Mouse (Mus musculus) splenic B cell, adult 2 months (primary cell): Measurements from ENCODE around the gene Olfr71.

Experiments used
- DNase-seq: peaks from one replicate; pipeline ENCODE4 v3.0.0-alpha.2; 2011; ENCODE audit warnings: low read depth, low spot score
- H3K27me3 ChIP-seq: 2 replicates; pipeline ENCODE4 v1.6.1; 2012; ENCODE audit warnings: mild to moderate bottlenecking, low read length, moderate library complexity, mixed read lengths; ENCODE audit not compliant: control insufficient read depth, poor library complexity, insufficient read depth, severe bottlenecking
- H3K36me3 ChIP-seq: 2 replicates; pipeline ENCODE4 v1.6.1; 2012; ENCODE audit warnings: mild to moderate bottlenecking, low read length, moderate library complexity, mixed read lengths; ENCODE audit not compliant: control insufficient read depth, poor library complexity, insufficient read depth, severe bottlenecking

The Olfr71 gene

DNA sequence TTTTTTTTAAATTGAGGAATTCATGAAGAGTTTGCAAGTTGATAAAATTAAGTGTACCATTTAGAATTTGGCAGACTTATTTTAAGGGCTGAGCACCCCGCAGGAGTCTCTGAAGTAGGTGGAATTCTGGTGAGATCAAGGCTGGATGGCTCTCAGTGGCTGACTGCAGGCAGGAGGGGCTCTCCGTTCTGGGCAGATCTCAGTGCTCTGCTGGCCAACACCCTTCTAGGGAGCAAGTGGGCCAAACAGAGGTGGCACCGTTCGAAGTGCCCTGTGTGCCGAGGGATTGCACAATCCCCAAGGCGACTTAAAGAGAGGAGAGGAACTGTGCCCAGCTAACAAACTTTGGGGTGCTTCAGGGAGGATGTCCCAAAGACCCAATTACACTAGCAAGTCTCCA is at the start of gene Olfr71:
Gene Olfr71 (minus strand): TSS at position 387 of the 400 bp plus-strand sequence.
- Histone ChIP-seq H3K27me3 (no peaks in the 10 kb centered on the region), H3K36me3 (no peaks in the 10 kb centered on the region)
- DNase-seq = no peak

DNA sequence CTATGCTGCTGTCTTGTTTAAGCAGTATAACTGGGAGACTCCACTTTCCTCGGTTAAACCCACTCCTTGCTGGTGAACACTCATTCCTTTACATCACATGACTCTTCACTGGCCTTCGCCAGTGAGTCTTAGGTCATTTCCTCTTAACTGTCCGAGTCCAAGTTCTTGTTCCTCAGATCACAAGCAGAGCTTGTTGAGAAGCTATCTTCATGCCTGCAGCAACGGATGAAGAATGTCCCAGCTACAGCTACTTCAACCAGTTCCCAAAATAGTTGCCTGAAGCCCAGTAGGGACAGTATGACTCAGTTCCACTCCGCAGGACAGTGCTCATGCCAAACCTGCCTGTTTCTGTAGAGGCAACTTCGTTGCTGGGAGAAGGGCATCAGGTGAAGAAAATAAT is 47.2 kb upstream of the Olfr71 start:
- Histone ChIP-seq H3K36me3 (no peaks in the 10 kb centered on the region), H3K27me3 (no peaks in the 10 kb centered on the region)
- no peak for DNase-seq

DNA sequence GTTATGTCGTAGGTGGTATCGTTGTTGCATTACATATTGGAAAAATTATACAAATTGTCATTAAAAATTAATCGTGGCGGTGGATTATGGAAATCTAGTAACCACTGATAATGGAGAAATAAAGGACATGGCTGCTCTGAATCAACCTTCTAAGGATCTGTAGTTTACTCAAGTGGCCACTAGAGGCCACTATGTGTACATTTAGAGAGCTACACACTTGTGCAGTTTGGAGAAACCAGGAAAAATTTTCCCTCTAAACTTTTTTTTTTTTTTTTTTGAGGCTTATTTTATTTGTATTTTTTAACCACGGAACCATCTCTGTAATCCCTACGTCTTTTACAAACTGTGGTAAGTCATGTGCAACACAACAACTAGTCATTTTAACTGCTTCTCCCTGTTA is 35.1 kb upstream of the Olfr71 start:
- no peaks in the 10 kb centered on the region for H3K27me3 ChIP-seq
- peak; percentile 26 for DNase-seq

DNA sequence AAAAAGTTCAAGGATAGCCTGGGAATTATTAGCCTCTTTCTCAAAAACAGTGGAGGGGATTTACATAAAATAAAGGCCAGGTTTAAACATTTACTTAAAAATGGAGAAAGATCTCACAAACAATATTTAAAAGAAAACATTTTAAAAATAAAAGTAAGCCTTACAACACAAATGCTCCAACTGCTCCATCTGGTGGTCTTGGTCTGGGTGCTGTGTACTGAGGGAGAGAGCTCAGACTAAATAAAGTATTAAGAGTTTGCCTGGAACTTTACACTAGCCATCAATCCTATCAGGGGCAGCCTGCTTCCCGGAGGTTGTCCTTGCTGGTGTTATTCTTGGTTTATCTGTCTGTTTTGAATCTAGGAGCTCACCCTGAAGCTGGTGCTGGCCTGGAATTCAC is 33.0 kb upstream of the Olfr71 start:
- H3K27me3 ChIP-seq = no peaks in the 10 kb centered on the region
- no peaks in the 10 kb centered on the region for H3K36me3 ChIP-seq
- no peak for DNase-seq

More for the DNA sequence above, 35.1 kb upstream of the Olfr71 start:
- H3K36me3 ChIP-seq = no peaks in the 10 kb centered on the region

DNA sequence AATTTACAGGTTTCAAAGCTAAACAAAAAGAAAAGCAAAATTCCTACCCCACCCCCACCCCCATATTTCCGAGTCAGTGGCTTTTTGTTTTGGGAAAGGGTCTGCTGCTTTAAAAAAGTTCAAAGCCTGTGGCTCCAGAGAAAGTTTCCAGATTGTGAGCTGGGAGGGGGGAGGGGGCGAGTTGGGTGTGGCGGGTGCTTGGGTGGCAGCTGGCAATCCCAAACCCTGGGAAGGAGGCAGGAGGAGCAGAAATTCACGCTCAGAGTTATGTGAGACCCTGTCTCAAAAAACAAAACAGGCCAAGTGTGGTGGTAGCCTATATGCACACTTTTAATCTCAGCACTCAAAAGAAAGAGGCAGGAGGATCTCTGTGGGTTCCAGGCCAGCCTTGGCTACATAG is 32.6 kb upstream of the Olfr71 start:
- DNase-seq = no peak
- Histone ChIP-seq H3K27me3 (no peaks in the 10 kb centered on the region), H3K36me3 (no peaks in the 10 kb centered on the region)

DNA sequence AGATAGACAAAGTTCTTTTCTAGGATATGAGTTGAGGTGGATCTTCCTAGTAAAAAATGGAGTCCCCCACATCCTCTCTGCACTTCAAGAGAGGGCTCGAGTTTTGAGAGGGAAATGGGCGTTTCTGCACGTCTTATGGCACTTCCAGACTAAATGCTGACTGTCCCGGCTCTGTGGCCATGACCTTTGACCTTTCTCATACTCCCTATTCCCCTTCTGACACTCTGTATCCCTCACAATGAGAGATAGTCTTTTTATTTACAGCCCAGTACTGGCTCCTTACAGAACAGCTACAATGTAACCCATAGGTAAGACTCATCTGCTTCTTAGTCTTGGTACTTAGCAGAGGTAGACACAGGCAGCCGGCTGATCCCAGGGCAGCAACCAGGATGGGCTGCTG is 31.5 kb upstream of the Olfr71 start:
- no peak for DNase-seq
- no peaks in the 10 kb centered on the region for H3K27me3 ChIP-seq

DNA sequence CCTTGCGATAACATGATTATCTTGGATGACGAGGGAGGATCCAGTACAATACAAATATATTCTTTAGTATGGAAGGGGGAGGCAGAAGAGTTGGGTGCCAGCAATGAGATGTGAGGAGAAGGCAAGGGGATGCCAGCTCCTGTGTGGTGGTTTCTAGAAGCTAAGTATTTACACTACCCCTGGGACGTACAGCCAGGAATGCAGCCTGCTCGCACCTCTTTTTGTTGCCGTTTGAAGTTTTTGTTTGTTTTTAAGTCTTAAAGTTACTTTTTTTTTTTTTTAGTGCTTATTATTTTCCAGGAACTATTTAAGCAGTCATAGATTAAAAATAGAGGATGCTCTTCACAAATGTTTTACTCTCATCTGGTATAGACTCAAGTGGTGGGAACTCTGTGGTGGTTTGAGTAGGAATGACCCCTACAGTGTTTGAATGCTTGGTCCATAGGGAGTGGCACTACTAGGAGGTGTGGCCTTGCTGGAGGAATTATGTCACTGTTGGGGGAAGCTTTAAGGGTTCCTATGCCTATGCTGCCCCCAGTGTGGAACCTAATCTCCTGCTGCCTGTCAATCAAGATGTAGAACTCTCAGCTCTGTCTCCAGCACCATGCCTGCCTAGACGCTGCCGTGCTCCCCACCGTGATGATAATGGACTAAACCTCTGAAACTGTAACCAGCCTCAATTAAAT is 29.1 kb upstream of the Olfr71 start:
- H3K27me3 ChIP-seq = no peaks in the 10 kb centered on the region
- H3K36me3 ChIP-seq = no peaks in the 10 kb centered on the region
- DNase-seq = no peak

More for the DNA sequence above, 31.5 kb upstream of the Olfr71 start:
- no peaks in the 10 kb centered on the region for H3K36me3 ChIP-seq

DNA sequence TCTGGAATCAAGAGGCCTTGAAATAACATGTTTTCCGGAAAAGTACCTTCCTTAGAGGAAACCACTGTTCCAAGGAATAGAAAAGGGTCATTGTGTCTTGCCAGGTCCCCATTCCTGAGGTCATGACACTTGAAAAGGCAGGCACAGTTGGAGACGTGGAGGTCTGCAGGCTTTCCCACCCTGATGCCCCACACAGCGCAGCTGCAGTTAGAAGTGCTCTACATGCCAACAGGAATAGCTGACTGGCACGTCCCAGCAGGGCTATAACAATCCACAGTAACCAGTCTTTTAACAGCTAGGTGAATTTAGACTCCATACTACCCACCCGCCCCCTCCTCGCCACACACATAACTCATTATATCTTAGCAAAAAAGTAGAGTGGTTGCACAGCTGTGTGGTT is 27.1 kb upstream of the Olfr71 start:
- H3K36me3 ChIP-seq = no peaks in the 10 kb centered on the region
- DNase-seq = no peak
- H3K27me3 ChIP-seq = no peaks in the 10 kb centered on the region

DNA sequence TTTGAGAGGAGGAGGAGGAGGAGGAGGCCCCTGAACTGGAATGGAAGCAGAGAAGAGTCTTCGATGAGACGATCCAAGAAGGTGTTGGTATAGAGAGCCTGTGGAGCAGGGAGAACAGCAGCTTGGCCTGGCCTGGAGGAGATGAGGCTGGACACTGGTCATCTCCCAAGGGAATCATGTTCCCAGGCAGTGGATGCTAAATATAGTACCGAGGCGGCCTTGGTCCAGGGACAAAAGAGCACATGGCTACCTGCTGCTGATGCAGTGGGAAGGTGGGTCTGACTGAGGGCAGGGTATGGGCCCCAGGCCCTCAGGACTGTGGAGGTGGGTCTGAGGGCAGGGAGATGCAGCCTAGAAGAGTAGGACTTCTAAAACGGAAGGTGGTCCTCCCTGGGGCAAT is 23.1 kb upstream of the Olfr71 start:
- no peaks in the 10 kb centered on the region; the same call in 1 of the 2 replicates for H3K27me3 ChIP-seq

DNA sequence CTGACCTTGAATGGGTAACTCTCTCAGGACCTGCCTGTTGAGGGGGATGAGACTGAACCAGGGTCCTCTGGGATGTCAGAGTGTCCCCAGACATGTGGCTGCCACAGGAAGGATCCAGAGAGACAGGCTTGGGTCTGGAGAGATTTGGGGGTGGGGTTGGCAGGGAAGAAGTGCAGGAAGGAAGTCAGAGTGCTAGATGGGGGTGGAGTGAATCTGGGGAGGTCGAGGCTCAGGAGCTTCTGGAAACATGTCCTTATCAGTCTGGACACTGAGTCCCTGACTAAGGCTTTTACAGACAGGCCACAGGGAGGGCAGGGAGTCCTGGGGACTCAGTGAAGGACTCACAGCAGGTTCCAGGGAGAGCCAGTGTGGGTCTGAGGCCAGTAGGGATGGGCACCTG is 22.1 kb upstream of the Olfr71 start:
- H3K36me3 ChIP-seq = no peaks in the 10 kb centered on the region
- DNase-seq = no peak
- no peaks in the 10 kb centered on the region; the same call in 1 of the 2 replicates for H3K27me3 ChIP-seq

More for the DNA sequence above, 23.1 kb upstream of the Olfr71 start:
- no peaks in the 10 kb centered on the region for H3K36me3 ChIP-seq
- no peak for DNase-seq

DNA sequence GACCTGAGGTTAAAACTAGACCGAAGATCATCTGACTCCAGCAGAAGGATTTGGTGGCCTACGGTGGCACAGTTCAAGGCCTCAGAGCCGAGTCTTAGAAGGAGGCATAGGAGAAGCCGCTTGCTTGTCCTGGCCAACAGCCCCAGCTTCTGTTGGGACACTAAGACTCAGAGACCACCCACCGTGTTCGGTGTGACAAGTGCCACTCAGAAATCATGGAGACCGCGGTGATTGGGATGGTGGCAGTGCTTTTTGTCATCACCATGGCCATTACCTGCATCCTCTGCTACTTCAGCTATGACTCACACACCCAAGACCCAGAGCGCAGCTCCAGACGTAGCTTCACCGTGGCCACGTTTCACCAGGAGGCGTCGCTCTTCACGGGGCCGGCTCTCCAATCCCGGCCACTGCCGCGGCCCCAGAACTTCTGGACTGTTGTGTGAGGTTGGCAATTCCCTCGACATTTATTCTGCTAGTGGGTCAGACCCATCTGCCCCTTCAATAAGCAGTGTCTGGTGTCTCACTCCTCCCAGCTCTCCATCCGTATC is 20.8 kb upstream of the Olfr71 start:
- no peaks in the 10 kb centered on the region for H3K36me3 ChIP-seq
- no peak for DNase-seq
- H3K27me3 ChIP-seq = no peaks in the 10 kb centered on the region; the same call in 1 of the 2 replicates

DNA sequence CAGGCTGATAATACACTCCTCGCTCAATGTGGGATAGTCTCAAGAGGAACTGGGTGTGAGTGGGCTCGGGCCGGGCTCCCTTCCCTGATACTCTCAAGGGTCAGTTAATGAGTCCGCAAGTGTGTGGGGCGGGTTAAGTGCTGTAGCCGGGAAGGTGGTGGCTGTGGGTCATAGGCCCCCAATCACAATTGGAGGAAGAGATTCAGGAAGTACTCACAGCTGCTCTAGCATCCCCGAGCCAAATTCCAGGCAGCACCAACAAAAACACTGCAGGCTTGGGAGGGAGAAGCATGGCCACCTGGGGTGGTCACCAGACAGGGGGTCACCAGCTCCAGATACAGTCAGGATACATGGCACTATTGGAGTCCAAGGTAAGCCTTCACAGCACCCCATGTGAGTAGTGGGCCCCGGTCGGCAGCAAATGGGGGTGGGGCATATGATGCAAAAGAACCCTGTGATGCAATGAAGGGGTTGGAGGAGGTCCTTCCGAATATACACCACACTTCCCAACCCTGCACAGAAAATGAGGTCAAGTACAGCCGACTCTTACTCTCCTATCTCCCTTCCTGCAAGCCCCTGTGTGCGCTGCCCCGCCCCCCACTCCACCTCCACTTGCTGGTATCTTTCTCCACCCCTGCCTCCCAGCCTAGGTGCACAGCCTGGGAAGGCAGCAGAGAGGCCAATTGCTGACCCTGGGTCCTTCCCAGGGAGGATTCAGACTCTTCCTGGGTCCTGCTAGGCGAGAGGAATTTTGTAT is 19.9 kb upstream of the Olfr71 start, which contains the start of gene Spaar:
Gene Spaar (plus strand): TSS at position 241 of the 757 bp plus-strand sequence.
- Histone ChIP-seq H3K27me3 (no peaks in the 10 kb centered on the region; the same call in 1 of the 2 replicates), H3K36me3 (no peaks in the 10 kb centered on the region)
- no peak for DNase-seq

DNA sequence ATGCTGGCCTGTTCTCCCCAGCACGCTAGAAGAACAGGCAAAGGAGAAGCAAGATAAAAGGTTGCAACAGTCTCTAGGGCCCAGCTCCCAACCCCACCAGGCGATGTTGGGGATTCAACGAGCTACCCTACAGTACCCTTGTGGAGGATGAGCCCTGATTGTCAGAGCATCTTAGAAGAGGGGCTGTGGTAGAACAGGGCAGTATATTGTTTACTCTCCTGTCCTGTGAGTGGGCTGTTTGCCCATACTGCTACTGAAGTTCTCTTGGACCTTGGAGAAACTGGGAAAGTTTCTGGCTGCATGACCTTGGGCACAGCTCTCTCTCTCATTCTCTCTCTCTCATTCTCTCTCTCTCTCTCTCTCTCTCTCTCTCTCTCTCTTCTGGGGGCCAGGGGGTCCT is 19.1 kb upstream of the Olfr71 start:
- Histone ChIP-seq H3K27me3 (no peaks in the 10 kb centered on the region; the same call in 1 of the 2 replicates), H3K36me3 (no peaks in the 10 kb centered on the region)
- no peak for DNase-seq

DNA sequence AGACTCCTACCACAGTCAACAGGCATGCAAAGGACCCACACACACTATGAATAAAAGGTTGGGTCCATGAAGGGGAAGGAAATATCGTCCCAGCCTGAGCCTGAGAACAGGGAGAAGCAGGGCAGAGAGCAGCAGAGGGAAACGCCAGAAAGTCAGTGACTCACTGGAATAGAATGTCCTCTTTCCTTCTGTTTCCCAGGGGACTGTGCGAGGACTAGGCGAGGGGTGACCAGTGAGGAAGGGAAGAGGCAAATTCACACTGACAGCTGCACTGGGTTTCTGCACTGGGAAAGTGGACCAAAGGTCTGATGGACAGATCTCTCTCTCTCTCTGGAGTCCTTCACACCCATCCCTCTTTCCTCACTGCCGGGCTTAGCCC is 18.5 kb upstream of the Olfr71 start:
- no peak for DNase-seq
- H3K27me3 ChIP-seq = no peaks in the 10 kb centered on the region; the same call in 1 of the 2 replicates
- H3K36me3 ChIP-seq = no peaks in the 10 kb centered on the region
